Mouse (Mus musculus) C2C12 (cell line): ENCODE measurements around the gene Pgm5. TPM values are rescaled to one million over a fixed set of nuclear protein-coding genes. Genes with fewer than 3 reads are reported as not detected.

Experiments used
- H3K27me3 ChIP-seq: one replicate; pipeline ENCODE4 v1.6.1; 2011; ENCODE audit not compliant: control insufficient read depth, insufficient read depth, insufficient read length
- H3K36me3 ChIP-seq: one replicate; pipeline ENCODE4 v1.6.1; 2011; ENCODE audit not compliant: control insufficient read depth, insufficient read depth
- H3K4me3 ChIP-seq: one replicate; pipeline ENCODE4 v1.5.1; 2011; ENCODE audit warnings: mild to moderate bottlenecking, control low read depth; ENCODE audit not compliant: poor library complexity, insufficient read depth, severe bottlenecking
- H3K79me2 ChIP-seq: one replicate; pipeline ENCODE4 v1.6.1; 2011; ENCODE audit not compliant: control insufficient read depth, insufficient read depth
- H3K79me3 ChIP-seq: one replicate; pipeline ENCODE4 v1.6.1; 2011; ENCODE audit warnings: low read depth, control low read depth
- H3ac ChIP-seq: one replicate; pipeline ENCODE3; 2011; ENCODE audit warnings: low read depth; ENCODE audit not compliant: control insufficient read depth, insufficient read length
- CEBPB ChIP-seq: IDR thresholded peaks from one replicate; pipeline ENCODE4 v1.6.1; 2011; ENCODE audit warnings: low read depth, mild to moderate bottlenecking, control low read depth, moderate library complexity
- CTCF ChIP-seq: IDR thresholded peaks from one replicate; pipeline ENCODE4 v1.5.1; 2011; ENCODE audit not compliant: control insufficient read depth, insufficient read depth, insufficient read length
- FOSL1 ChIP-seq: IDR thresholded peaks from one replicate; pipeline ENCODE4 v1.8.0; 2011; ENCODE audit warnings: mild to moderate bottlenecking, low read length; ENCODE audit not compliant: poor library complexity, insufficient read depth, severe bottlenecking
- MAX ChIP-seq: IDR thresholded peaks from one replicate; pipeline ENCODE4 v1.6.1; 2011; ENCODE audit warnings: mild to moderate bottlenecking, control low read depth
- MYOD1 ChIP-seq: IDR thresholded peaks from one replicate; pipeline ENCODE4 v1.6.1; 2011; ENCODE audit warnings: low read depth; ENCODE audit not compliant: control insufficient read depth, insufficient read length
- MYOG ChIP-seq: IDR thresholded peaks from one replicate; pipeline ENCODE4 v1.6.1; 2011; ENCODE audit not compliant: control insufficient read depth, insufficient read length; ENCODE audit errors: extremely low read depth
- USF1 ChIP-seq: IDR thresholded peaks from one replicate; pipeline ENCODE4 v1.6.1; 2011; ENCODE audit warnings: low read depth, mild to moderate bottlenecking, control low read depth, moderate library complexity
- polyA plus RNA-seq: library from polyadenylated mRNA; unstranded; fragments of >200 nt; fragmentation: generic; extraction: Trizol; gene quantifications from one replicate; pipeline ENCODE4 v1.2.1, GENCODE M21; 2012; ENCODE audit warnings: missing spikeins

Pgm5 gene
- polyA plus RNA-seq, 1 experiment = 0.05 TPM

DNA sequence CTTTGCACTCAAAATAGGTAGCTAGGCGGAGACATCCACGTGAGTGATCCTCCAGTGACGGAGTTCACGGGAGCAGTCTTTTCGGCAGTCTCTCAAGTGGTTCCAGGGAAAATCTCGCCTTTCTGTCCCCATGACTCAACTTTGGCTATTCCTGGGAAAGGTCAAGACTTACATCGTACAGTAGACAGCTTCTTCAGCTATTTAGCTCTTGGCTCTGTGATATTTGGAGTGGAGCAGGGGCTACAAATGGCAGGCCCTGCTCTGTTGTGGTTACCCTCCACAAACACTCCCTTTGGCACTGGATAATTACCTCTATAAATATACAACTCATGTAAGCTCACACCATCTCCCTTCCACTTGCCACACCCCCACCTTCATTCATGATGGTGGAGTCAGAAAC, 185.2 kb downstream of the Pgm5 start:
- no peaks in the 10 kb centered on the region for H3K36me3 ChIP-seq
- no peak overlapping the region for H3ac ChIP-seq
- no peak overlapping the region for H3K4me3 ChIP-seq
- no peaks in the 10 kb centered on the region for H3K27me3 ChIP-seq
- no peaks in the 10 kb centered on the region for H3K79me2 ChIP-seq
- TF ChIP-seq MAX = no peak
- TF ChIP-seq FOSL1 = no peak
- no peak for TF ChIP-seq MYOG
- H3K79me3 ChIP-seq = no peaks in the 10 kb centered on the region

DNA sequence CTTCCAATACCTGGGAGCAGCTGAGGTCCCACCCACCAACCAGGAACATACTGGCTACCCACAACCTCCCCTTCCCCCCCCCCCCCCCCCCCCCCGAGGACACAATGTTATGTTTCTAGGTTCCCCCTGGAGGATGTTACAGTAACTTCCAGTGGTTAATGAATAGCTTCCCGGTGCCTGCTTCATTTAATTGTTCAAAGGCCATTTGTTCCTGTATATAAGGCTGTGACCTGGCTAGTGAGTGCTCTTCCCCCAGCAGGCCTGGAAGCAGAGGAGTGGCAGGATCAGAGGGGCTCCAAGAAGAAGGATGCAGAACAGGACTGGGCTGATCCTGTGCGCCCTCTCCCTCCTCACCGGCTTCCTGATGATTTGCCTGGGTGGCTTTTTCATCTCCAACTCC, 187.9 kb downstream of the Pgm5 start, which contains the start of gene Tmem252:
Gene Tmem252, plus strand, starts transcription at position 247 of the 400 bp plus-strand sequence.
- no peaks in the 10 kb centered on the region for H3K79me2 ChIP-seq
- no peaks in the 10 kb centered on the region for H3K27me3 ChIP-seq
- no peaks in the 10 kb centered on the region for H3K36me3 ChIP-seq
- TF ChIP-seq CEBPB (no peak), MYOG (no peak), MAX (no peak), USF1 (no peak), MYOD1 (no peak), CTCF (no peak), FOSL1 (no peak)
- no peak within 1 kb of the TSS for H3ac ChIP-seq
- no peak within 1 kb of the TSS for H3K4me3 ChIP-seq
- no peaks in the 10 kb centered on the region for H3K79me3 ChIP-seq

DNA sequence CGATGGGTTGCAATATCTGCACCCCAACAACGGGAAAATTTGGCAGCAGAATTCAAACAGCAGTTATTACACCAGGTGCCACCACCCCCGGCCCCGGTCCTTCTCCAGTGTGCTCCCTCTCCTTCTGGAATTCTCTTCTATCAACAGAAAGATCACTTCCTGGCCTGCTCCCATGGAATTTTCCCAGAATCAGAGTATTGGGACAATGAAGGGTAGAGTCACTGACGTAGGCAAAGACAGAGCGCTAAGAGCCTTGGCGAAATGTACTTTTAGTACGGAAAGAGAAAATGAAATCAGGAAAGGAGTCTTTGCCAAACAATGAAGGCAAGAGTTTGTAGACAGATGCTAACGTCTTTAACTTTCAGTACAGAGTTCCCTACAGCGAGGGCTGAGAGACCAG, 188.3 kb downstream of the Pgm5 start:
- TF ChIP-seq MAX = no peak
- no peak for TF ChIP-seq MYOD1
- TF ChIP-seq CTCF = no peak
- TF ChIP-seq FOSL1 = no peak
- TF ChIP-seq CEBPB = no peak
- TF ChIP-seq USF1 = no peak
- TF ChIP-seq MYOG = no peak
- no peaks in the 10 kb centered on the region for H3K79me2 ChIP-seq
- no peak overlapping the region for H3K4me3 ChIP-seq
- H3K27me3 ChIP-seq = no peaks in the 10 kb centered on the region
- H3K36me3 ChIP-seq = no peaks in the 10 kb centered on the region
- H3K79me3 ChIP-seq = no peaks in the 10 kb centered on the region
- H3ac ChIP-seq = no peak overlapping the region

DNA sequence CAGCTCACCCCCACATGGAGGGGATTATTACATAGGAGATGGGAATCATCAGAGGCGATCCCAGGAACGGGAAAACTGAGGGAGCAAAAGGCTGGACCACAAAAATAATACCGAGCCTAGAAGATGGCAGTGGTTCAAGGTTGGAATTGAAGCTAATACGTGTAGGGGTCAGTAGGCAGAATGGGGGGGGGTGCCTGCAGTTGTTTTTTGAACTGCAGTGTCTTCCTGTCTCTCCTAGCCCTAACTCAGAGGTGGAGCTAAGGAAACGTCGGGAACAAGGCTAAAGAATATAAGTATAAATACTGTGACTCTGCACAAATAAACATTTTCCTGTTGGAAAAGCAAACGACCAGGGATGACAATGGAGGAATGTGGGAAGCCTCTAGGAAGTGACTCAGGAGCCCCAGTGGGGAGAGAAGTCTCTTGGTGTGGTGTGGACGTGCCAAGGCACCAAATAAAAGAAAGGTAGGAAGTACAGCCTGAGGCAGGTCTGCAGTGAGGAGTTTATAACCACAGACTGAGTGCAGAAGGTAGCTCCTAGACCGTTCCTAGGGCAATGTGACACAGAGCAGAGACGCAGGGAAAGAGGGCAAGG, 189.2 kb downstream of the Pgm5 start:
- no peaks in the 10 kb centered on the region for H3K79me2 ChIP-seq
- H3K36me3 ChIP-seq = no peaks in the 10 kb centered on the region
- TF ChIP-seq FOSL1 (no peak), MYOG (no peak), MYOD1 (no peak)
- no peak overlapping the region for H3ac ChIP-seq
- no peaks in the 10 kb centered on the region for H3K27me3 ChIP-seq
- H3K4me3 ChIP-seq = no peak overlapping the region
- no peaks in the 10 kb centered on the region for H3K79me3 ChIP-seq

DNA sequence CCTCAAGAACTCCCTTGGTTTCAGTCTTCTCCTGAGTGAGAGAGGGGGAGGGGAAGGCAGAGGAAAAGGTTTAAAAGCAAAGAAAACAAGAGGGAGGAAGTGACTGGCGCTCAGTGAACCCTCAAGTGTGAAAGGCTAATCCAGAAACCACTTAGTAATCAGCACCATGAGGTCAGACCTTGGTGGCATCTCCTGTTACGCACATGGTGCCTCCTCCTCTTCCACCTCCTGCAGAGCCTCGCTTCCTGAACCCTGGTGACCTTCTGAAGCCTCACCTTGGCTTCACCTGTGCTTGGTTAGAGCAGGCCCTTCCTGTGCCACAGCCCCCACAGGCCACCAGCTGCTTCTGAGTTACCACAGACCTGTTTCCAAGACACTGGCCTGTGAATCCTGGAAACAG, 190.1 kb downstream of the Pgm5 start:
- Histone ChIP-seq H3K79me2 (no peaks in the 10 kb centered on the region), H3K4me3 (no peak overlapping the region), H3ac (no peak overlapping the region), H3K27me3 (no peaks in the 10 kb centered on the region), H3K79me3 (no peaks in the 10 kb centered on the region), H3K36me3 (no peaks in the 10 kb centered on the region)
- TF ChIP-seq MYOG = no peak
- TF ChIP-seq USF1 = no peak
- no peak for TF ChIP-seq CEBPB
- no peak for TF ChIP-seq FOSL1
- no peak for TF ChIP-seq CTCF
- TF ChIP-seq MAX = no peak
- TF ChIP-seq MYOD1 = no peak

DNA sequence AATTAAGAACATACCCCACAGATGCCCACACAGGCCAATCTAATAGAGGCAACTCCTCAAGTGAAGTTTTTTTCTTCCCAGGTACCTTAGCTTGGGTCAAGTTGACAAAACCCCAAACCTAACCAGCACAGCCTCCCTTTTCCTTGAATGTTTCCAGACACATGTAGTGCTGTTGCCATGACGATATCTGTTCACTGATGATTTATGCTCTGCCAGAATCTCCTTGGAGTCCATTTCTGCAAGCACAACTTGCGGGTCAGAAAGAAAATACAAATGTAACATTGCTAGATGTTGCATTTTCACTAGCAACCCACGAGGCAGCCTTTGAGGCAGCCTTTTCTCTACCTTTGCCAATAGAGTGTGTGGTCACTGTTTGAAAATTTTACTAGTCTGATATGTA, 194.1 kb downstream of the Pgm5 start:
- TF ChIP-seq MYOD1 (no peak), MAX (no peak), MYOG (no peak), CEBPB (no peak), USF1 (no peak), FOSL1 (no peak), CTCF (no peak)

DNA sequence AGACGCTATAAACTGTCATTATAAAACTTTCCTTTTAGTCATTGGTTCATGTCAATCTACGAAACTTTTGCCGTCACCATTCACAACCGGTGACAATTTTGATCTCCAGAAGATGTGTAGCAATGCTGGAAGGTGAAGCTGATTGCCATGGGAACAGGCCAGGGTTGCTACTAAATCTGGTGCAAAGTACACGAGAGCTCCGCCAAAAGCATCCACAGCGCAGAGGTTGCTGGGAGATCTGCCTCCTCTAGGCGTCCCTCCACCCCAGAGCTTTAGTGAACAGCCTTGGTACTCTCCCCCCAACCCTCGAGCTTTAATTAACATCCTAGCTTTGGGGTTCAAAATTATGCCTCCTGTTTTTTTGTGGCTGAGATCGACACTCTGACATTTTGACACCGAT, 195.9 kb downstream of the Pgm5 start:
- H3ac ChIP-seq = no peak overlapping the region
- no peaks in the 10 kb centered on the region for H3K36me3 ChIP-seq
- no peaks in the 10 kb centered on the region for H3K27me3 ChIP-seq
- no peaks in the 10 kb centered on the region for H3K79me3 ChIP-seq
- no peaks in the 10 kb centered on the region for H3K79me2 ChIP-seq
- H3K4me3 ChIP-seq = no peak overlapping the region
- TF ChIP-seq CEBPB (no peak), MYOG (no peak), MYOD1 (no peak), USF1 (no peak), FOSL1 (no peak), CTCF (no peak), MAX (no peak)

More for the DNA sequence above, 194.1 kb downstream of the Pgm5 start:
- Histone ChIP-seq H3K36me3 (no peaks in the 10 kb centered on the region), H3K4me3 (no peak overlapping the region), H3ac (no peak overlapping the region), H3K27me3 (no peaks in the 10 kb centered on the region), H3K79me2 (no peaks in the 10 kb centered on the region), H3K79me3 (no peaks in the 10 kb centered on the region)
